Mouse (Mus musculus) stomach, postnatal 0 days (tissue): ENCODE results near the gene Sbk1. TPM values are rescaled to one million over a fixed set of nuclear protein-coding genes. Genes with fewer than 3 reads are reported as not detected.

ENCODE experiments used
- ATAC-seq: fragments of 200-750 bp; cut with Nextera tagmentation; 2 replicates; pipeline ENCODE4 v1.8.0; 2017; ENCODE audit not compliant: low FRiP score, low TSS enrichment
- DNase-seq: peaks from one replicate; pipeline ENCODE4 v3.0.0-alpha.2; 2016; ENCODE audit warnings: low spot score
- H3K27ac ChIP-seq: fragments of 300-500 bp; sonication (generic); replicated peaks from 2 replicates; pipeline ENCODE4 v1.5.1; 2014; ENCODE audit warnings: mild to moderate bottlenecking, control low read depth
- H3K27me3 ChIP-seq: fragments of 300-500 bp; sonication (generic); 2 replicates; pipeline ENCODE4 v1.6.1; 2014; ENCODE audit warnings: low read length; ENCODE audit not compliant: control insufficient read depth, insufficient read depth
- H3K36me3 ChIP-seq: fragments of 300-500 bp; sonication (generic); 2 replicates; pipeline ENCODE4 v1.6.1; 2014; ENCODE audit warnings: low read length, mixed read lengths; ENCODE audit not compliant: control insufficient read depth, insufficient read depth
- H3K4me1 ChIP-seq: fragments of 300-500 bp; sonication (generic); replicated peaks from 2 replicates; pipeline ENCODE4 v1.6.1; 2014; ENCODE audit warnings: antibody characterized with exemption; ENCODE audit not compliant: control insufficient read depth, insufficient read depth
- H3K4me2 ChIP-seq: fragments of 300-500 bp; sonication (generic); replicated peaks from 2 replicates; pipeline ENCODE4 v1.6.1; 2014; ENCODE audit warnings: low read depth, mild to moderate bottlenecking, control low read depth, moderate library complexity
- H3K4me3 ChIP-seq: fragments of 300-500 bp; sonication (generic); 2 replicates; pipeline ENCODE4 v1.5.1; 2014; ENCODE audit warnings: low read depth, low read length, control low read depth
- H3K9ac ChIP-seq: fragments of 300-500 bp; sonication (generic); 2 replicates; pipeline ENCODE4 v1.6.1; 2014; ENCODE audit warnings: mild to moderate bottlenecking, low read length, control low read depth, mixed read lengths
- H3K9me3 ChIP-seq: fragments of 300-500 bp; sonication (generic); 2 replicates; pipeline ENCODE4 v1.6.1; 2016; ENCODE audit warnings: low read length; ENCODE audit not compliant: control insufficient read depth
- CTCF ChIP-seq: IDR thresholded peaks from 2 replicates; pipeline ENCODE4 v1.5.1; 2016; ENCODE audit warnings: antibody characterized with exemption, low read depth, mild to moderate bottlenecking, moderate library complexity
- EP300 ChIP-seq: optimal IDR thresholded peaks from 2 replicates; pipeline ENCODE3; 2016; ENCODE audit warnings: antibody characterized with exemption
- WGBS: fragments of 180-500 bp; shearing (Covaris S2); extraction: QIAGEN DNeasy Blood & Tissue Kit; methylation state at CpG from one replicate; pipeline ENCODE4 v1.1.7; 2014; 5-methylcytosine and 5-hydroxymethylcytosine counted together
- polyA plus RNA-seq: library from polyadenylated mRNA; unstranded; fragments of >200 nt; fragmentation: Nextera tagmentation; extraction: Ambion mirVana; gene quantifications from 2 replicates; pipeline ENCODE4 v1.2.1, GENCODE M21; 2015

Gene Sbk1
- polyA plus RNA-seq, 1 experiment from 2014 or later, result 4.0 TPM

DNA sequence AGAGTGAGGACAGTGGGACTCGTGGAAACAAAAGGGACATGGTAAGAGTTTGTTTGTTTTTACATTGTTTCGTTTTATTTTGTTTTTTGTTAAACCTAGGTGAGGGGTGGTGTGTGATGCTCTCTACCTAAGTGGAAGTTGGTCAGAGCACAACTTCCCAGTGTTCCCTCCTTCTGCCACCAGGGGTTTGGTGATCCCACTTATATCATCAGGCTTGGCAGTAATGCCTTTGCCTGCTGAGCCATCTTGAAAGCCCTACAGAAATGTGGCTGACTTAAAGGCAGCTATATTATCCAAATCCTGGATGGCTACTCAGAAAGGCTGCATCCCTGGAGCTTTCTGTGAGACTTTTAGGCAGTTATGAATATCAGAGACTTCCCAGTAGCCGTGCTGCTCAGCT lies 60.3 kb downstream of the Sbk1 start:
- Histone ChIP-seq H3K36me3 (no peaks in the 10 kb centered on the region), H3K4me2 (no peak overlapping the region), H3K4me1 (no peaks in the 10 kb centered on the region), H3K9me3 (no peaks in the 10 kb centered on the region), H3K4me3 (no peak overlapping the region), H3K9ac (no peak overlapping the region), H3K27me3 (no peaks in the 10 kb centered on the region), H3K27ac (no peak overlapping the region)
- WGBS, result 62% methylated on average over 3 of the region's 3 CpGs
- ATAC-seq, result no peak
- DNase-seq, result no peak
- TF ChIP-seq EP300 (no peak), CTCF (peak; percentile 11; the same call in 1 of the 2 replicates)

DNA sequence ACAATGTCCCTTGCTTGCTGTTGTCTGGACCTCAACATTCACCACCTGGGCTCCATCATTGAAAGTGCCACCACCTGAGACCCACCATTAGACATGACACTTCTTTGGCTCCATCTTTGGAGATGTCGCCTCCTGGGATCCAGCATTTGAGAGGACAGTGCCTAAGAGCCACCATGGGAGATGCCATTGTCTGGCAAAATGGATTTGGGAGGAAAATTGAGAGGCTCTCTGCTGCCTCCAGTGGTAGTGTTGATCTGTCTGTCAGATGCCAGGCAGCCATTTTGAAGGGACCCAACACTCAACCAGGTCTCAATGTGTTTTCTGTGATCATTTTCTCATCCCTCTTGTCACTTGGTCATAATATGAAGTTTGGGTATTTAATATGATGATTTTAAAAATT lies 63.1 kb downstream of the Sbk1 start:
- TF ChIP-seq CTCF (peak; percentile 58), EP300 (no peak)
- H3K4me1 ChIP-seq, result no peaks in the 10 kb centered on the region
- no peaks in the 10 kb centered on the region for H3K9me3 ChIP-seq
- WGBS, result 79% methylated on average over 1 of the region's 1 CpGs
- no peaks in the 10 kb centered on the region for H3K36me3 ChIP-seq
- no peak for ATAC-seq
- H3K27me3 ChIP-seq, result no peaks in the 10 kb centered on the region
- no peak overlapping the region for H3K4me2 ChIP-seq
- H3K9ac ChIP-seq, result no peak overlapping the region
- H3K4me3 ChIP-seq, result no peak overlapping the region
- no peak for DNase-seq
- H3K27ac ChIP-seq, result no peak overlapping the region

DNA sequence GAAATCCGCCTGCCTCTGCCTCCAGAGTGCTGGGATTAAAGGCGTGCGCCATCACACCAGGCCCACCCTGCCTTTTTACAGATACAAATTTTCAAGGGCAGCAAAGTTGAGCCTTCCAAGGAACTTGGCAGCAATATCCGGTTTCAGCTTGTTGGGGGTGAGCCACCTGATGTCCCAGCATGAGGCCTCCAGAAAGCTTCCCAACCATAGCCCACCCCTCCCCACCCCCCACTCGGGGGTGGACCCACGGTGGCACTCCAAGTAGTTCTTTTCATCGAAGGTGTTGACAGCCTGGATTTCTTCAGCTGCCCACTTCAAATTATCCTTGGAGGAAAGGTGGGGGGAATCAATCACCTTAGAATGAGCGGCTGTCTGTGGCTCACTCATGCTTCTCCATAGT lies 66.5 kb downstream of the Sbk1 start:
- Histone ChIP-seq H3K27me3 (no peaks in the 10 kb centered on the region), H3K4me1 (no peaks in the 10 kb centered on the region), H3K4me2 (no peak overlapping the region), H3K27ac (no peak overlapping the region), H3K9me3 (no peaks in the 10 kb centered on the region), H3K36me3 (no peaks in the 10 kb centered on the region), H3K4me3 (no peak overlapping the region), H3K9ac (no peak overlapping the region)
- no peak for TF ChIP-seq CTCF
- TF ChIP-seq EP300, result no peak
- 77% methylated on average over 8 of the region's 8 CpGs for whole genome bisulfite sequencing
- no peak for DNase-seq
- ATAC-seq, result no peak

GRCm38 (mm10) chr7:126339521-126339971 lies 67.1 kb downstream of the Sbk1 start:
- Histone ChIP-seq H3K9ac (no peak overlapping the region), H3K27ac (no peak overlapping the region), H3K36me3 (no peaks in the 10 kb centered on the region), H3K27me3 (no peaks in the 10 kb centered on the region), H3K4me3 (no peak overlapping the region), H3K9me3 (no peaks in the 10 kb centered on the region), H3K4me2 (no peak overlapping the region), H3K4me1 (no peaks in the 10 kb centered on the region)
- TF ChIP-seq CTCF (no peak), EP300 (no peak)
- ATAC-seq (no peak), DNase-seq (no peak)
- 60% methylated on average over 8 of the region's 8 CpGs for WGBS

- Histone ChIP-seq H3K9me3 (no peaks in the 10 kb centered on the region), H3K4me2 (no peak overlapping the region), H3K4me3 (no peak overlapping the region), H3K27ac (no peak overlapping the region), H3K4me1 (no peaks in the 10 kb centered on the region), H3K36me3 (no peaks in the 10 kb centered on the region), H3K27me3 (no peaks in the 10 kb centered on the region), H3K9ac (no peak overlapping the region)
- TF ChIP-seq CTCF, result no peak
- no peak for TF ChIP-seq EP300
- ATAC-seq, result peak; percentile 92
- 60% methylated on average over 6 of the region's 6 CpGs for WGBS
- DNase-seq, result peak; percentile 23
Observed at GRCm38 (mm10) chr7:126340206-126340618, 67.8 kb downstream of the Sbk1 start.

GRCm38 (mm10) chr7:126340896-126341295 lies 68.5 kb downstream of the Sbk1 start:
- Histone ChIP-seq H3K27ac (no peak overlapping the region), H3K9ac (no peak overlapping the region), H3K27me3 (no peaks in the 10 kb centered on the region), H3K4me3 (no peak overlapping the region), H3K36me3 (no peaks in the 10 kb centered on the region), H3K4me2 (no peak overlapping the region), H3K9me3 (no peaks in the 10 kb centered on the region), H3K4me1 (no peaks in the 10 kb centered on the region)
- no peak for DNase-seq
- no peak for ATAC-seq
- WGBS, result 42% methylated on average over 6 of the region's 6 CpGs
- TF ChIP-seq CTCF (no peak), EP300 (no peak)

Other genes with a start within 250 kb of the Sbk1 start
- 0.67 and 0.77 TPM in 2 replicates for gene Gsg1l, start 190.2 kb upstream of the Sbk1 start, polyA plus RNA-seq
- gene Xpo6, start 72.1 kb upstream of the Sbk1 start, polyA plus RNA-seq, result 19.3 and 19.7 TPM in 2 replicates
- gene Lat, start 97.0 kb downstream of the Sbk1 start, polyA plus RNA-seq, result 0.21 and 0.46 TPM in 2 replicates
- gene Spns1, start 104.8 kb downstream of the Sbk1 start, polyA plus RNA-seq, result 24.4 and 26.9 TPM in 2 replicates
- gene Nfatc2ip, start 124.1 kb downstream of the Sbk1 start, polyA plus RNA-seq, result 1.1 and 1.3 TPM in 2 replicates
- gene Cd19, start 142.3 kb downstream of the Sbk1 start, polyA plus RNA-seq, result 0.08 and 0.17 TPM in 2 replicates
- gene Rabep2, start 156.1 kb downstream of the Sbk1 start, polyA plus RNA-seq, result 19.4 and 20.7 TPM in 2 replicates
- gene Atp2a1, start 190.5 kb downstream of the Sbk1 start, polyA plus RNA-seq, result 0.59 and 1.8 TPM in 2 replicates
- gene Sh2b1, start 202.8 kb downstream of the Sbk1 start, polyA plus RNA-seq, result 20.0 and 24.0 TPM in 2 replicates
- 73.9 and 77.5 TPM in 2 replicates for gene Tufm, start 214.7 kb downstream of the Sbk1 start, polyA plus RNA-seq
- 16.9 and 19.6 TPM in 2 replicates for gene Atxn2l, start 230.8 kb downstream of the Sbk1 start, polyA plus RNA-seq